Mouse (Mus musculus) C2C12 (cell line): ENCODE measurements around the gene Slc20a1. TPM values are rescaled to one million over a fixed set of nuclear protein-coding genes. Genes with fewer than 3 reads are reported as not detected.
A peak's percentile ranks its signal among the peaks of the same experiment; 100 is the strongest.

Source experiments
- H3K27me3 ChIP-seq: one replicate; pipeline ENCODE4 v1.6.1; 2011; ENCODE audit not compliant: control insufficient read depth, insufficient read depth, insufficient read length
- H3K36me3 ChIP-seq: one replicate; pipeline ENCODE4 v1.6.1; 2011; ENCODE audit not compliant: control insufficient read depth, insufficient read depth
- H3K4me3 ChIP-seq: one replicate; pipeline ENCODE4 v1.5.1; 2011; ENCODE audit warnings: mild to moderate bottlenecking, control low read depth; ENCODE audit not compliant: poor library complexity, insufficient read depth, severe bottlenecking
- H3K79me2 ChIP-seq: one replicate; pipeline ENCODE4 v1.6.1; 2011; ENCODE audit not compliant: control insufficient read depth, insufficient read depth
- H3K79me3 ChIP-seq: one replicate; pipeline ENCODE4 v1.6.1; 2011; ENCODE audit warnings: low read depth, control low read depth
- H3ac ChIP-seq: one replicate; pipeline ENCODE3; 2011; ENCODE audit warnings: low read depth; ENCODE audit not compliant: control insufficient read depth, insufficient read length
- CEBPB ChIP-seq: IDR thresholded peaks from one replicate; pipeline ENCODE4 v1.6.1; 2011; ENCODE audit warnings: low read depth, mild to moderate bottlenecking, control low read depth, moderate library complexity
- CTCF ChIP-seq: IDR thresholded peaks from one replicate; pipeline ENCODE4 v1.5.1; 2011; ENCODE audit not compliant: control insufficient read depth, insufficient read depth, insufficient read length
- FOSL1 ChIP-seq: IDR thresholded peaks from one replicate; pipeline ENCODE4 v1.8.0; 2011; ENCODE audit warnings: mild to moderate bottlenecking, low read length; ENCODE audit not compliant: poor library complexity, insufficient read depth, severe bottlenecking
- MAX ChIP-seq: IDR thresholded peaks from one replicate; pipeline ENCODE4 v1.6.1; 2011; ENCODE audit warnings: mild to moderate bottlenecking, control low read depth
- MYOD1 ChIP-seq: IDR thresholded peaks from one replicate; pipeline ENCODE4 v1.6.1; 2011; ENCODE audit warnings: low read depth; ENCODE audit not compliant: control insufficient read depth, insufficient read length
- MYOG ChIP-seq: IDR thresholded peaks from one replicate; pipeline ENCODE4 v1.6.1; 2011; ENCODE audit not compliant: control insufficient read depth, insufficient read length; ENCODE audit errors: extremely low read depth
- USF1 ChIP-seq: IDR thresholded peaks from one replicate; pipeline ENCODE4 v1.6.1; 2011; ENCODE audit warnings: low read depth, mild to moderate bottlenecking, control low read depth, moderate library complexity
- long read RNA-seq, 2 experiments: library from polyadenylated mRNA; unstranded; transcript quantifications; one replicate each; pipeline ENCODE4 v2.0.0; 2019 to 2020
- polyA plus RNA-seq: library from polyadenylated mRNA; unstranded; fragments of >200 nt; fragmentation: generic; extraction: Trizol; gene quantifications from one replicate; pipeline ENCODE4 v1.2.1, GENCODE M21; 2012; ENCODE audit warnings: missing spikeins

Slc20a1 gene
- 57.4 TPM for polyA plus RNA-seq
- long read RNA-seq, experiment 1, transcript Slc20a1-201 (11 exons, 3,316 nt): major isoform, 5 of 12 reads
- long read RNA-seq, experiment 1, partial matches to known transcripts: 5 of 12 reads
- long read RNA-seq, experiment 1, other reads (novel, unspliced or antisense): 2 of 12 reads
- long read RNA-seq, experiment 2, transcript Slc20a1-202 (10 exons, 3,219 nt): minor isoform, 9 of 207 reads
- long read RNA-seq, experiment 2, transcript Slc20a1-201 (11 exons, 3,316 nt): major isoform, 162 of 207 reads
- long read RNA-seq, experiment 2, partial matches to known transcripts: 6 of 207 reads
- long read RNA-seq, experiment 2, other reads (novel, unspliced or antisense): 29 of 207 reads

DNA sequence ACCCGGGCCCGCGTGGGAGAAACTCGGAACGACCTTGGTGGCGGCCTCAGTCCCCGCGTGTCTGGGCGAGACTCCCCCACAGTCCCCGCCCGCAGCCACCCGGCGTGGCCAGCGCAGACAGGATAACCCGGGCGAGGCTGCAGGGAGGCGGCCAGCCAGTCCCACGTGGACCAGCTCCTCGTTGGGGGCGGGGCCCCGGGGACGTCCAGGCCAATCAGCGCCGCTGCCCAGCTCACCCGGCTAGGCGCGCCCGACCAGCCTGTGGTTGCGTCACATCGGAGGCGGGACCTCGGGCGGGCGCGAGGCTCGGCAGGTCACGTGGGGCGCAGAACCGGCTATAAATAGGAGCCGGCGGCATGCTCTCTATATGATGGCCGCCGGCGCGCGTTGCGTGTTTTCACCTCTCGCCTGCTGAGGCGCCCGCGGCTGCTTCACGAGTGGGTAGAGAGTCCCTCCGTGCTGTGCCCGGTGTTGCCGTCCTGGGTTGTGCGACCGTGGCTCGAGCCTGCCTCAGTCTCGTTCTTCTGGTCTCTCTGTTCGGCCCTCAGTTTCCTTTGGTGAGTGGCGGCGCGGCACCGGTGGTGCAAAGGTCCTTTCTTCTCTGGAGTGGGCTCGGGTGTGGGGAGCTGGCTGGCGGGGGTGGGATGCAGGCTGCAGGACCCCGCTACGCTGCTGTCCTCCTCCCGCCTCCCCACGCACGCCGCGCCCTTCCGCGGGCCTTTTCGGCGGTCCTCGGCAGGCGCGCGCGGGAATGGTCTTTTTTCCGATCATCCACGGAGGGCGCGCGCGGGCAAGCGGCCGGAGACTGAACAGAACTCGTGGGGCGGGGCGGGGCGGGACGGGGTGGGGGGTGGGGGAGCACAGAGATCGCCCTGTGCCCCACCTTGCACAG is at the start of gene Slc20a1:
Slc20a1 (plus strand) TSS at position 329 of the 892 bp plus-strand sequence.
- Histone ChIP-seq H3ac (peak within 1 kb of the TSS; percentile 93), H3K27me3 (no peaks in the 10 kb centered on the region), H3K79me2 (peaks cover 60% of the 10 kb centered on the region), H3K79me3 (peaks cover 36% of the 10 kb centered on the region), H3K4me3 (peak within 1 kb of the TSS; percentile 92), H3K36me3 (peaks cover 42% of the 10 kb centered on the region)
- TF ChIP-seq CEBPB: peak; percentile 88
- TF ChIP-seq MYOG: no peak
- TF ChIP-seq USF1: peak; percentile 95
- no peak for TF ChIP-seq FOSL1
- TF ChIP-seq MAX: peak; percentile 74
- TF ChIP-seq CTCF: no peak
- TF ChIP-seq MYOD1: no peak

DNA sequence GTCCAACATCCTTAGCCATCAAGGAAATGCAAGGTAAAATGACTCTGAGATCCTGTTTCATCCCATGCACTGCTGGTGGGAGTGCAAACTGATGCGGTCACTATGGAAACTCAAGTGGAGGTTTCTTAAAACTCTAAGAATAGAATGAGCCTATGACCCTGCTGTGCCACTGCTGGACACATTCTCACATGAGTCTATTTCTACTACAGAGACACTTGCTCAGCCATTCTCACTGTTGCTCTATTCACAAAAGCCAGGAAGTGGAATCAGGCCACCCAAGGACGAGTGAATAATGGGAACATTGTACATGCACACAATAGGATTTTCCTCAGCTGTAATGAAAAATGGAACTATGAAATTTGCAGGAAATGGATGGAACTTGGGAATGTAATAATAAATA is 49.7 kb upstream of the Slc20a1 start:
- H3K4me3 ChIP-seq: no peak overlapping the region
- H3K27me3 ChIP-seq: no peaks in the 10 kb centered on the region
- TF ChIP-seq CTCF: no peak
- no peak for TF ChIP-seq CEBPB
- H3K36me3 ChIP-seq: no peaks in the 10 kb centered on the region
- H3K79me2 ChIP-seq: no peaks in the 10 kb centered on the region
- H3ac ChIP-seq: no peak overlapping the region
- H3K79me3 ChIP-seq: no peaks in the 10 kb centered on the region

DNA sequence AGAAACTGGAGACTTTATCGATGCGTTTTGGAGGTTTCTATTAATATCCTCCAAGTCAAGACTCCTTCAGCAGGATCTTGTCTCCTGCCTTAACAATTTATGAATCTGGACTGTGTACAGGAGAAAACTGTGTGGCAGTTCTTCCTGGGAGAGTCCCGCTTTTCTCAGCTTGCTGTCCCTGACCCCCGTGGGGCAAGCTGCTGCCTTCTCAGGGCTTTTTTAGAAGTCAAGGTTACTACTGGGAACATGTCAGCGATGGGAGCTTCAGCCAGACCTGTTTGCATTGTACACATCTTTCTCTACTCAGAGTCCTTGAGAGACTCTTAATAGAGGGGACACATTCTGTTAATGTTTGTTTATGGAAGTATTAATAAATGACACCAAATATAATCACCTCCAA is 48.2 kb upstream of the Slc20a1 start:
- no peaks in the 10 kb centered on the region for H3K79me2 ChIP-seq
- TF ChIP-seq MYOD1 (no peak), FOSL1 (no peak), CTCF (no peak), MYOG (no peak), MAX (no peak), CEBPB (no peak), USF1 (no peak)
- no peaks in the 10 kb centered on the region for H3K36me3 ChIP-seq
- no peaks in the 10 kb centered on the region for H3K79me3 ChIP-seq
- H3K4me3 ChIP-seq: no peak overlapping the region
- H3ac ChIP-seq: no peak overlapping the region
- H3K27me3 ChIP-seq: no peaks in the 10 kb centered on the region

DNA sequence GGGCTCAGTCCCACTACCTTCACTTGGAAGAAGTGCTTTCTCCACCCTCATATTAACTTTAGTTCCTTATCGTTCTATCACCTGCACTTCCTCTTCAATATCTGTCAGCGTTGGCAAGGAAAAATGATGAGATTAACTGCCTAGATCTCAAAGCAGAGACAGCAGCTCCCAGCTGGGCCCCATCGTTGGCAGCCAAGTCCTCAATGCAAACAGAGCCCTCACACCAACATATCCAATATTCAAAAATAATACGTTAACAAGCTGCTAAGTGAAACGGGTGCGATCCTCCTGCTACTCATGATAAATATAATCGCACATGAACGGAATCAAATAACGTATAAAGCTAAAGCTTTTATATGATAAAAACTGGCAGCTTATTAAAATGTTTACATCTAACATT is 47.5 kb upstream of the Slc20a1 start:
- no peak overlapping the region for H3ac ChIP-seq
- H3K4me3 ChIP-seq: no peak overlapping the region

DNA sequence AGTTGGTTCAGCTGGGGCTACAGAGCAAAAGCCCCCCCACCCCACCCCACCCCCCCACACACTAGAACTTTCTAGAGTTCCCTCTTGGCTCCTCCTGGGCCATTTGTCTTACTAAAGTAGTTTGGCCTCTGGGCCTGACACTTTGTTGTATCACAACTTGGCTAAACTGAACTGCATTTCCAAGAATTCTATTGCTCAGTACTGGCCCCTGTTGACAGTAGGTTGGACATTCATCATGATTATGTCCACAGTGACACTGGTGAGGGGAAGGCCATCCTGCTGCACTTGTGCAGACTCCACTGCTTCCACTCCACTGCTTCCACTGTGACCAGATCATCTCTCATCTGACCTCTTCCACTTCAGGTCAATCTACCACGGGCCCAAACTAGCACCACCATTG is 45.8 kb upstream of the Slc20a1 start:
- Histone ChIP-seq H3K79me3 (no peaks in the 10 kb centered on the region), H3K4me3 (no peak overlapping the region), H3ac (no peak overlapping the region), H3K36me3 (no peaks in the 10 kb centered on the region), H3K27me3 (no peaks in the 10 kb centered on the region), H3K79me2 (no peaks in the 10 kb centered on the region)
- TF ChIP-seq USF1 (no peak), CEBPB (no peak), MYOD1 (no peak), FOSL1 (no peak), MAX (no peak), CTCF (no peak), MYOG (no peak)

More for the DNA sequence above, 47.5 kb upstream of the Slc20a1 start:
- Histone ChIP-seq H3K79me2 (no peaks in the 10 kb centered on the region), H3K79me3 (no peaks in the 10 kb centered on the region), H3K36me3 (no peaks in the 10 kb centered on the region), H3K27me3 (no peaks in the 10 kb centered on the region)
- TF ChIP-seq FOSL1 (no peak), USF1 (no peak), MAX (no peak)

DNA sequence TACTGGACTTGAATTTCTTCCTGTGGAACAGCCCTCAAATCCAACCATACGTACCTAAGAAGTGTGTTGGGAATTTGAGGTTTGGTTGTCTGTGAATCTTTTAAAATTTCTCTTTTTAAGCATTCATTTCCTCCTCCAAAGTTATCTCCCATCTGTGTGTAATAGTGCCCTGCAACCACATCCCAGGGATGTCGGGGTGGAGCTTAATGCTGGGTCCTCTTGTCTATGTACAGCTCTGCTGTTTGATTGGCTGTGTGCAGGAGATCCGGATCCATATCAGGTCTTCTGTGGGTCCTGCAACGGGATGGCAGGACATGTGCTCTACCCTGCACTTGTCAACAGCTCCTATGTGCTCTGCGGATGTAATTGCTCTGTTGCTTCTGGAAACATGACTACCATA is 33.7 kb upstream of the Slc20a1 start:
- H3K79me2 ChIP-seq: no peaks in the 10 kb centered on the region
- no peak overlapping the region for H3ac ChIP-seq
- no peaks in the 10 kb centered on the region for H3K36me3 ChIP-seq
- no peak overlapping the region for H3K4me3 ChIP-seq
- TF ChIP-seq MAX: no peak
- TF ChIP-seq USF1: no peak
- TF ChIP-seq MYOD1: no peak
- TF ChIP-seq CTCF: no peak
- no peak for TF ChIP-seq MYOG
- no peak for TF ChIP-seq CEBPB
- no peak for TF ChIP-seq FOSL1
- H3K79me3 ChIP-seq: no peaks in the 10 kb centered on the region
- H3K27me3 ChIP-seq: no peaks in the 10 kb centered on the region
